Mouse (Mus musculus): ENCODE data around the gene Numb. TPM values are rescaled to one million over a fixed set of nuclear protein-coding genes. Genes with fewer than 3 reads are reported as not detected.

Numb gene
- polyA plus RNA-seq, 1 experiment from 2014 or later, result 41.3 TPM

DNA sequence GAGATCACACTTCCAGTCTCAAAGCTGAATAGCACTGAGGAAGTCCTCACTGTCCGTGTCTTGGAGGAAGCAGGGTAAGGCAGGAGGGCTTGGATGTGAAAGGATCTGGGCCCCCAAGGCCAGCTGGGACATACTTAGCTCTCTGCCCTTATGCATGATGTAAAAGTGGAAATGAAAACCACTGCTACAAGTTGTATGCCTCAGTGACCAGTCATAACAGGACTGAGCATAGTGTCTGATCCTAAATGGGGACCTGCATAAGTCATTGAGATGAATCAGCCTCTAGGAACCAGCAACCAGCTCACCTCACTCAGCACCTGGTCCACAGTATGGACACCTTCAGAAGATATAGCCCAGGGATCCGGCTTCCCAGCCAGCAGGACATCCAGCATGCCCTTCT is 46.6 kb downstream of the Numb start:
- Histone ChIP-seq H3K9ac (no peak overlapping the region), H3K4me3 (replicated peaks) (no peak overlapping the region), H3K9me3 (replicated peaks) (no peaks in the 10 kb centered on the region), H3K27ac (no peak overlapping the region), H3K4me2 (no peak overlapping the region), H3K4me1 (no peaks in the 10 kb centered on the region), H3K27me3 (no peaks in the 10 kb centered on the region), H3K36me3 (peaks cover 32% of the 10 kb centered on the region)
- WGBS, result 93% methylated on average over 2 of the region's 2 CpGs
- ATAC-seq (replicated peaks; ENCODE audit: low FRiP score), result no peak

DNA sequence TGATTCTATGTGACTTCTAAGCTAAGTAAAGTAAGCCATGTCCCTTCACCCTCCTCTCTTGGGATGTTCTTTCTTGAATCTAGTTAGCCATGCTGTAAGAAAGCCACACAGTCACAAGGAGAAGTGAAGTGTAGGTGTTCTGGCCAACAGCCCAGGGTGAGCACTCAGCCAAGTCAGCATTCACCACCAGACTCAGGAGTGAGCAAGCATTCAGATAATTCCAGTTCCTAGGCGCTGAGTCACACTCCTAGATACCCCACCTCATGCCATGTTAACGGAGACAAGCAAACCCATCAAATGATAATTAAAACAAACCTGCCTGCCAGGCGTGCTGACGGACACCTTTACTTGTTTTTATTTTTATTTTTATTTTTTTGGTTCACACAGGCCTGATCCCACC is 47.1 kb downstream of the Numb start:
- Histone ChIP-seq H3K9ac (no peak overlapping the region), H3K4me3 (replicated peaks) (no peak overlapping the region), H3K4me1 (no peaks in the 10 kb centered on the region), H3K36me3 (peaks cover 37% of the 10 kb centered on the region), H3K27ac (no peak overlapping the region), H3K4me2 (no peak overlapping the region), H3K27me3 (no peaks in the 10 kb centered on the region), H3K9me3 (replicated peaks) (no peaks in the 10 kb centered on the region; the same call in 1 of the 2 replicates)
- no peak for ATAC-seq (replicated peaks; ENCODE audit: low FRiP score)
- 94% methylated on average over 4 of the region's 4 CpGs for WGBS

DNA sequence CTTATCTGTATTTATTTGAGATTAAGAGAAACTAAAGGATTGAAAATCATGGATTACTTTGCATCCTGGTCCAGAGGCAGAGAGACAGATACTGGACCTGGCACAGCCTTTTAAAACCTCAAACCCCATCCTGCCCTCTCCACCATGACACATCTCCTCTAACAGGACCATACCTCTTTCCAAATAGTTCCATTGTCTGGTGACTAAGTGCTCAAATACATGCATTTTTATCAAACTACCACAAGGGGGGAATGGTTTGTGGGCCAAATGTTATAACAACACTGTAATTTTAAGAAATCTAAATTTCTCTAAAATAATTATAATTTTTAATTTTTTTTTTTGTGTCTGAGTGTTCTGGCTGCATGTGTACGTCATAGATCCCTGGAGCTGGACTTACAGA is 57.2 kb downstream of the Numb start:
- no peak overlapping the region for H3K4me3 ChIP-seq (replicated peaks)
- H3K27ac ChIP-seq, result no peak overlapping the region
- H3K4me2 ChIP-seq, result no peak overlapping the region
- H3K36me3 ChIP-seq, result peaks cover 6% of the 10 kb centered on the region; the same call in 1 of the 2 replicates
- no peak for ATAC-seq (replicated peaks; ENCODE audit: low FRiP score)
- H3K4me1 ChIP-seq, result no peaks in the 10 kb centered on the region
- 89% methylated on average over 1 of the region's 1 CpGs for WGBS
- H3K9me3 ChIP-seq (replicated peaks), result no peaks in the 10 kb centered on the region; the same call in 1 of the 2 replicates
- no peaks in the 10 kb centered on the region for H3K27me3 ChIP-seq
- H3K9ac ChIP-seq, result no peak overlapping the region

DNA sequence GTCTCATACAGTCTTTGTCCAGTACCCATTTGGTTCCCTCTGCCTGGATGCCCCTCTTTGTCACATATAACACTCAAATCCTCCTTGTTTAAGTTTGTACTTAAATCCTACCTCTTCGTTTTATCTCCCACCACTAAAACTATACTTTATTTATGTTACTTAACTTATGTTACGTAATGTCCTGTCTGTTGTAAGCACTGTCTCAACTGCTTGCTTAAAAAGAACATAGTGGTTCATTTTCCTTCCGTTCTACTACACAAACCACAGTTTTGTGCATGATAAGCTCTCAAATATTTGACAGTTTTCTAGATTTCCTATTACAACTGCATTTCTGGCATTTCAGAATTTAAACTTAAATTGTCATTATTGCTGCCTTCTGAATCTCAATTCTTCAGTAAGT is 59.9 kb downstream of the Numb start:
- Histone ChIP-seq H3K4me3 (replicated peaks) (no peak overlapping the region), H3K9me3 (replicated peaks) (no peaks in the 10 kb centered on the region; the same call in 1 of the 2 replicates), H3K27me3 (no peaks in the 10 kb centered on the region), H3K9ac (no peak overlapping the region), H3K4me2 (no peak overlapping the region), H3K27ac (no peak overlapping the region), H3K36me3 (0 out of 2 replicates have a peak, but pooled peaks cover 3% of the 10 kb centered on the region), H3K4me1 (no peaks in the 10 kb centered on the region)
- ATAC-seq (replicated peaks; ENCODE audit: low FRiP score), result no peak
- 91% methylated on average over 3 of the region's 3 CpGs for whole genome bisulfite sequencing

DNA sequence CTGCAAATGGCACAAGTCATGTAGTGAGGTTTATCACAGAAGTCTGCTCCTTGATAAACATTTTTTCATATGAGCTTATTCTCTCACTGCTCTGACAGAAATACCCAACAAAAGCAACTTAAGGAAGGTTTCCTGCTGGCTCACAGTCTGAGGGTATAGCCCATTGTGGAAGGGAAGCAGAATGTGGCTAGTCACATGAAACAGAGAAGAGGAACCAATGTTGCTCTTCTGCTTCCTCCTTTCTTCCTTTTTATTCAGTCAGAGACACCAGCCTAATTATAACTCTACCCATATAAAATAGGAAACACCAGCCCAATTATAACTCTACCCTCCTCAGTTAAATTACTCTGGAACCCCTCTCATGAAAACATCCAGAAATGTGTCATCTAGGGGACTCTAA is 61.0 kb downstream of the Numb start:
- H3K9me3 ChIP-seq (replicated peaks), result no peaks in the 10 kb centered on the region; the same call in 1 of the 2 replicates
- H3K4me1 ChIP-seq, result no peaks in the 10 kb centered on the region
- H3K27me3 ChIP-seq, result no peaks in the 10 kb centered on the region
- no peak overlapping the region for H3K4me3 ChIP-seq (replicated peaks)
- 0 out of 2 replicates have a peak, but pooled peaks cover 3% of the 10 kb centered on the region for H3K36me3 ChIP-seq
- no peak overlapping the region for H3K27ac ChIP-seq
- no peak overlapping the region for H3K4me2 ChIP-seq
- no peak for ATAC-seq (replicated peaks; ENCODE audit: low FRiP score)
- no peak overlapping the region for H3K9ac ChIP-seq

DNA sequence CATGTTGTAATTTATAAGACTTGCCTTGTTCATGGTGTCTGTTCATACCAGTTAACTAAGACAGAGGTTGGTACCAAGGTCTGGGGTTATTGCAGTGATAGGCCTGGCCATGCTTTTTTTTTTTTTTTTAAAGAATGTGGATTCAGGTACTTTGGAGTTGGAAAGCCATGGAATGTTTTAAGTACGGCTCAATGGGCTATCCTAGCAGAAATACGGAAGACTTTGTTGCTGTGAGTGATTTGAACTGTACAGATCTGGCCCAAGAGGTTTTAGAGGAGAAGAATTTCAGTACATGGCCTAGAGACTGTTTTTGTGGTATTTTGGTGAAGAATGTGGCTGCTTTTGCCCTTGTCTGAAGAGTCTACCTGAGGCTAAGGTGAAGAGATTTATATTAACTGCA is 63.7 kb downstream of the Numb start:
- H3K27ac ChIP-seq, result no peak overlapping the region
- H3K4me3 ChIP-seq (replicated peaks), result no peak overlapping the region
- H3K36me3 ChIP-seq, result 0 out of 2 replicates have a peak, but pooled peaks cover 3% of the 10 kb centered on the region
- no peaks in the 10 kb centered on the region for H3K4me1 ChIP-seq
- 94% methylated on average over 2 of the region's 2 CpGs for WGBS
- H3K4me2 ChIP-seq, result no peak overlapping the region
- no peaks in the 10 kb centered on the region for H3K27me3 ChIP-seq
- no peak for ATAC-seq (replicated peaks; ENCODE audit: low FRiP score)
- no peak overlapping the region for H3K9ac ChIP-seq
- H3K9me3 ChIP-seq (replicated peaks), result no peaks in the 10 kb centered on the region; the same call in 1 of the 2 replicates

DNA sequence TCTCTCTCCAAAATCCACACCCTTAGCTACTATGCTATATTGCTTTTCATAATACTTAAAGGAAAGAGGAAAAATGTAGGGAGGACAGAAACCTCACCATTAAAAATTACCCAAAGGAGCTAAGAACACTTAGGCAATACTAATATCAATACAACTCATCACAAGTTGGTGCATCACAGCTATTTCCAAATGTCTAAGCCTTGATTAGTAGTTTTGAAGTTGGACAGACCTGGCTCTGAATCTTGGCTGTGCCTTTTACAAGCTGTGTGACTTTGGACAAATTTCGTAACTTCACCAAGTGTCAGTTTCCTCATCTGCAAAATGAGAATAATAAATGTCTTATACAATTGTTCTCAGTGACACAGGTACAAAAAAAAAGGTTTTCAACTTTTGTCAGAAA is 66.5 kb downstream of the Numb start:
- WGBS, result 96% methylated on average over 1 of the region's 1 CpGs
- ATAC-seq (replicated peaks; ENCODE audit: low FRiP score), result no peak
- Histone ChIP-seq H3K4me1 (no peaks in the 10 kb centered on the region), H3K4me2 (no peak overlapping the region), H3K36me3 (no peaks in the 10 kb centered on the region), H3K9me3 (replicated peaks) (no peaks in the 10 kb centered on the region), H3K27ac (no peak overlapping the region), H3K9ac (no peak overlapping the region), H3K4me3 (replicated peaks) (no peak overlapping the region), H3K27me3 (no peaks in the 10 kb centered on the region)

DNA sequence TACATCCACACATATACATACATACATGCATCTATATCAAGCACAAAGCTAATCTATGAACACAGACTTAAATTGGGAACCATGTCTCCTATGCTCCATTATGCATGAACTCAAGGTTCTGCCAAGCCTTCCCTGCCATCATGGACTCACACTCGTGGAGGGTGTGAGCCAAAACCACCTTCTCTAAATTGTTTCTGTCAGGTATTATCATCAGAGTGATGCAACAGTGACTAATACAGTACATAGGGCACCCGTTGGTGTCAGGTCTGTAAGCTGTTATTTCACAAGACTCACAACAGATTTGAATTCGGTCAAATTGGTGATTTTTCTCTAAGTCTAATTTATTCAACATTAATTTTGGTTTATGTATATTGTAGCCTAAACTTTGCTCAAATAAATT is 67.5 kb downstream of the Numb start:
- Histone ChIP-seq H3K27me3 (no peaks in the 10 kb centered on the region), H3K4me2 (no peak overlapping the region), H3K4me1 (no peaks in the 10 kb centered on the region), H3K36me3 (no peaks in the 10 kb centered on the region), H3K27ac (no peak overlapping the region), H3K9me3 (replicated peaks) (no peaks in the 10 kb centered on the region), H3K4me3 (replicated peaks) (no peak overlapping the region), H3K9ac (no peak overlapping the region)
- no peak for ATAC-seq (replicated peaks; ENCODE audit: low FRiP score)
- 87% methylated on average over 3 of the region's 3 CpGs for WGBS

DNA sequence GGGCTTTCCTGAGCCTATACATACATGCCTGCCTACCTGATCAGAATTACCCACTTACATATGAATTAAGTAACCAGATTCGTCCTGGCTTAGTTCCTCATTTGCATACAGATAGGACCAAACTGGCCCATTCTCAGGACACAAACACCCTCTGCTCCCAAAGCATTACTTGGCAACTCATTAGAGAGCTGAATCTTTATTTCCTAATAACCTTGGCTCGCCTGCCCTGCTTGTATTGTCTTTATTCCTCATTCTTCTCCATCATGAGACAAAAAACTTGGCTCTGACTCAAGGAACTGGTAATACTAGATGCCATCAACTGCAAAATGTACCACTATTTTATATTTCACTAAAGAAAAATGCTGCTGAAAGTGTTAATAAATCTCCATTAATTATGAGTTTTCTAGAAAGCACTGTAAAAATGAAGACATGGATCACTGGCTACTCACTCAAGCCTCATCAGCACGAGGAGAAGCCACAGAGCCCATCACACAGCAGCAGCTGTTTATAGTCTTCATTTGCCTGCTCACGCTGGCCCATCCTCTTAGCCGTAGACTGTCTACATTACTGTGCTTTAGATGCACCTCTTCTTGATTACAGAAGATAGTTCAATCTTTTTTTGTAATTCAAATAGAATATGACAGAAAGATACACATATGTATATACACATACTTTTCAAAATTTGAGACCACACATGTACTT is 69.1 kb downstream of the Numb start:
- Histone ChIP-seq H3K4me2 (no peak overlapping the region), H3K36me3 (peaks cover 3% of the 10 kb centered on the region; the same call in 1 of the 2 replicates), H3K4me3 (replicated peaks) (no peak overlapping the region), H3K27me3 (no peaks in the 10 kb centered on the region), H3K9ac (no peak overlapping the region), H3K9me3 (replicated peaks) (no peaks in the 10 kb centered on the region), H3K27ac (no peak overlapping the region), H3K4me1 (no peaks in the 10 kb centered on the region)
- no peak for ATAC-seq (replicated peaks; ENCODE audit: low FRiP score)
- 72% methylated on average over 5 of the region's 5 CpGs for WGBS

DNA sequence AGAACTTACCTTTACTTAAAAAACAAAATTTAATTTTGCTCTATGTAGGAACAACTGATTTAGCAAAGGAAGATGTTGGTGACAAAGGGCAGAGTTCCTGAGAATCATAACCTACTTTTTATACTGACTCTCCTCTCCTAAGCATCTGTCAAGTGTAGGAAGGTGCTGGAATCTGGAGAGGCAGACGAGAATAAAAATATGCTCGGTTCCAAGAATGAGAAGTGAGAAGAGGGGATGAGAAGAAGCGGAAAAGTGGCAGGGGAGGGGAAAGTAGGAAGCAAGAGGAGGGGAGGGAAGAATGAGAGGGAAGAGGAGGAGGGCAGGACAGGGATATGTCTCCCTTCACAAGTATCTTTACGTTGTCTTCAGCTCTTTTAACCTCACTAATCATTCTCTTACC is 71.4 kb downstream of the Numb start:
- no peak overlapping the region for H3K9ac ChIP-seq
- peaks cover 3% of the 10 kb centered on the region; the same call in 1 of the 2 replicates for H3K36me3 ChIP-seq
- H3K4me2 ChIP-seq, result no peak overlapping the region
- H3K27ac ChIP-seq, result no peak overlapping the region
- H3K9me3 ChIP-seq (replicated peaks), result no peaks in the 10 kb centered on the region
- H3K4me1 ChIP-seq, result no peaks in the 10 kb centered on the region
- no peak for ATAC-seq (replicated peaks; ENCODE audit: low FRiP score)
- H3K27me3 ChIP-seq, result no peaks in the 10 kb centered on the region
- no peak overlapping the region for H3K4me3 ChIP-seq (replicated peaks)
- 84% methylated on average over 4 of the region's 4 CpGs for WGBS

DNA sequence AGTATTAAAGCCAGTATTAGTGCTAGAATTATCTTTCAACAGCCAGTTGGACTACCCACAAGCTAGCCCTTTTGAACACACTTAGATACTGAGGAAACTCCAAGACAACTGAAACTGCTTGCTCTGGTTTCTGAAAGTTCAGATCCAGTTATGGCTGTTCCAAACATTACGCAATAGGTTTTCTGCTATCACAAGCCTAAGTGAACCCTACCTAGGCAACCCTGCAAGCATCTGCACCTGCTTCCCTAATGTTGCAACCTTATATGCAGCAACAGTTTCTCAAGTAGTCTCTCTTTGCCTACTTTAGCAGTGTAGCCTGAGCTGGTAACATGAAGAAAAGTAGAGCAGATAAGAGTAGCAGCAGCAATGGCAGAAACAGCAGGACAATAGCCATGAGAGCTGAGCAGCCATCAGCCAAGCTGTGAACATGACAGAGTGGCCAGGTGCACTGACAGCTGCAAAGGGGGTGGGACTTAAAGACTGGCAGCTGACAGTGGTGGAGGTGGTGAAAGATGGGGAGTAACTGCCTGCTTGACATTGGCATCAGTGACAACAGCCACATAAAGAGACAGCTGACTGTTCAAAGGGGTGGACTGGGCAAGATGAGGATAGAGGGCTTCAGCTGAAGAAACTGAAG is 73.0 kb downstream of the Numb start:
- H3K36me3 ChIP-seq, result peaks cover 3% of the 10 kb centered on the region; the same call in 1 of the 2 replicates
- 90% methylated on average over 1 of the region's 1 CpGs for WGBS

DNA sequence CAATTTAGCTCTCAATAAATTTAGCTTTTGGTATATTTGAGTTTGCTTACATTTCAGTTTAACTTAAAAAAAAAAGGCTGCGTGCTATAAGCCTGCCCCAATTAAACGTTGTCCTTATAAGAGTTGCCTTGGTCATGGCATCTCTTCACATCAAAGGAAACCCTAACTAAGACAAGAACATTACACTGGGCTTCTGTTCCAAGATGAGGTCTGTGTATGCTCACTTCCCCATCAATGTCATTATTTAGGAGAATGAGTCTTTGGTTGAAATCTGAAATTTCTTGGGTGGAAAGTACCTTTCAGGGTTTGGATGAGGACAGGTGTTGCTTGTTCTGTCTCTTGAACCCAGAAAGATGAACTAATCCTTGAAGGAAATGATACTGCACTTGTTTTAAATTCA is 73.9 kb downstream of the Numb start:
- no peaks in the 10 kb centered on the region for H3K4me1 ChIP-seq
- ATAC-seq (replicated peaks; ENCODE audit: low FRiP score), result no peak
- H3K4me3 ChIP-seq (replicated peaks), result no peak overlapping the region
- H3K36me3 ChIP-seq, result peaks cover 3% of the 10 kb centered on the region; the same call in 1 of the 2 replicates
- H3K27me3 ChIP-seq, result no peaks in the 10 kb centered on the region
- no peak overlapping the region for H3K9ac ChIP-seq
- no peak overlapping the region for H3K4me2 ChIP-seq
- no peaks in the 10 kb centered on the region for H3K9me3 ChIP-seq (replicated peaks)
- 81% methylated on average over 2 of the region's 2 CpGs for WGBS
- H3K27ac ChIP-seq, result no peak overlapping the region

More for the DNA sequence above, 73.0 kb downstream of the Numb start:
- Histone ChIP-seq H3K27ac (no peak overlapping the region), H3K4me2 (no peak overlapping the region), H3K9ac (no peak overlapping the region), H3K27me3 (no peaks in the 10 kb centered on the region), H3K4me3 (replicated peaks) (no peak overlapping the region), H3K4me1 (no peaks in the 10 kb centered on the region), H3K9me3 (replicated peaks) (no peaks in the 10 kb centered on the region)
- no peak for ATAC-seq (replicated peaks; ENCODE audit: low FRiP score)

Measured in kidney, embryonic 15.5 days (tissue).